Mouse (Mus musculus) brain, embryonic 14.5 days (tissue): ENCODE results near the gene Reln.

ENCODE experiments used
- CTCF ChIP-seq: fragments of 200-500 bp; IDR thresholded peaks from 2 replicates; pipeline ENCODE4 v1.5.1; 2012; ENCODE audit warnings: inconsistent platforms, mild to moderate bottlenecking, moderate library complexity, borderline replicate concordance; ENCODE audit not compliant: insufficient read depth, insufficient read length; ENCODE audit errors: extremely low read depth
- POLR2A ChIP-seq: fragments of 200-500 bp; IDR thresholded peaks from 2 replicates; pipeline ENCODE4 v1.6.1; 2012; ENCODE audit warnings: mild to moderate bottlenecking, inconsistent platforms, borderline replicate concordance; ENCODE audit not compliant: poor library complexity, insufficient read depth, insufficient read length, severe bottlenecking; ENCODE audit errors: extremely low read depth

- no peak for TF ChIP-seq CTCF
- TF ChIP-seq POLR2A: no peak
Observed at GRCm38 (mm10) chr5:21947610-21948381, 396.7 kb downstream of the Reln start.
